Mouse (Mus musculus) cerebellum, adult (tissue): ENCODE measurements at regions not wholly inside any gene's neighbourhood (a gene's known extent, or its start where the extent isn't known, plus 50 kb on each side); places are given as distances from the start of the nearest gene placed in this dataset.

Source experiments
- ATAC-seq: cut with Nextera tagmentation; 2 replicates; pipeline ENCODE4 v1.9.2; 2017; ENCODE audit warnings: mild to moderate bottlenecking, moderate library complexity, mixed read lengths; ENCODE audit not compliant: insufficient number of reproducible peaks, low FRiP score, low TSS enrichment

DNA sequence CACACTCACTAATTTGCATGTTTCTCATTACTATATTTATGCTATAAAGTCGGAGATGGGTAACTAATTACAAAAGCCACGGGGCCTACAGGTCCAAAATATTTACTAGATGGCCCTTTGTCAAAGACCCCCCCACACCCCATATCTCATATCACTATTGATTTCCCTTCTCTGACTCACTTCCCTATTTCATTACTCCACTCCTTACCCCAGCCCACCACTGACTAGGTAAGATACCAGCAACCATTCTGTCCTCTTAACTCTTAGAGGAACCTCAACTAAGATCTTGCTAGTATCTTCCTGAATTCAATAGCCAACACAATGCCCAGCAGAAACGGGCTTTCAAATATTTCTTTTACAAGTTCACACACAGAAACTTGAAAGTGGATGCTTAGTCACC lies 187.1 kb upstream of the Cpeb2 start:
- ATAC-seq = no peak

DNA sequence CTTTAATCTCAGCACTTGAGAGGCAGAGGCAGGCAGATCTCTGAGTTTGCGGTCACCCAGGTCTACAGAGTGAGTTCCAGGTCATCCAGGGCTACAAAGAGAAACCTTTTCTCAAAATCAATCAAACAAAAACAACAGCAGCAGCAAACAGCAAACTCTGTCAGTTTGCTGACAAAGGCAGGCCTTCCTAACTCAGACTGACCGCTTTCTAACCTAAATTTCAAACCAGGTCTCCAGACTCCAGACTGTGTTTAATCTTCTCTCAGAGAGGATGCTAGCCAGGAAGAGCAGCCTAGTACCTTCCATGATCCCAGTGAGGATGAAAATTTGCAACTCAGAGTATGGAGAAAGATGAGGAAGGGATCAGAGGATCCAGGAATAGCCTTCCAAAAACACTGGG lies 185.7 kb upstream of the Cpeb2 start:
- ATAC-seq = no peak

DNA sequence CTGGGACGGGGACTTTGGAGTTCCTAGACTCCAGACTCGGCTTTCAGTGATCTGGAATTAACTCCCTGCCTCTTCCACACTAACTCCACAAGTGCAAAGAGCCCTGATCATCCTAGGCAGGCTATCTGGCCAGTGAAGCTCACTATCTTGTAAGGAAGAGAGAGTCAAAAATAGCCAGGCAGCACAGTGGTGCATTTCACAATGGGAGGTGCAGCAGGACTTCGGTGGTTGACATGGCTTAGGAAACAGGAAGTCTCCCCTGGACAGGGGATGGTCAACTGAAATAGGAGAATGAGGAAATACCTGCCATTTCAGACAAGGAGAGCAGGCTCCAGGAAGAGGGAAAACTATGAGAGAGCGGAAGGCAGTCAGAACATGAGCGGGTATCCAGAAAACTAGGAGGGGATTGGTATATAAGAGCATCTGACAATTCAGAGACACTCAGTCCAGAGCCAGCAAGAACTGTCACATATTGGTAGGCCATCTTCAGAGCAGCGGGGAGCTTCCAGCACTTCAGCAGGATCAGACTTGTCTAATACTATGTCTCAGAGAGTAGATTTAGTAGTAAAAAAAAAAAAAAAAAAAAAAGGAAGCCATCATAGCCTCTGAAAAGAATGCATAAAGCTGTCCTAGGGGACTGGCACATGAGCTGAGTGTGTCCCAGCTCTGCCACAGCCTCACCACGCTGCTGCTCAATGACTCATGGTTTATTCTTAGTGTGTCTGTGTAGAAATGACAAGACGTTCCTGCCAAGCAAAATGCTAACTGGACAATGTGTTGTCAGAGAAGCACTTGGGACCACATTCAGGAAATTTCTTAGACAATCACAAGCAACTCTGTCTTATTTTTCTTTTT lies 184.5 kb upstream of the Cpeb2 start:
- peak; percentile 51 for ATAC-seq

DNA sequence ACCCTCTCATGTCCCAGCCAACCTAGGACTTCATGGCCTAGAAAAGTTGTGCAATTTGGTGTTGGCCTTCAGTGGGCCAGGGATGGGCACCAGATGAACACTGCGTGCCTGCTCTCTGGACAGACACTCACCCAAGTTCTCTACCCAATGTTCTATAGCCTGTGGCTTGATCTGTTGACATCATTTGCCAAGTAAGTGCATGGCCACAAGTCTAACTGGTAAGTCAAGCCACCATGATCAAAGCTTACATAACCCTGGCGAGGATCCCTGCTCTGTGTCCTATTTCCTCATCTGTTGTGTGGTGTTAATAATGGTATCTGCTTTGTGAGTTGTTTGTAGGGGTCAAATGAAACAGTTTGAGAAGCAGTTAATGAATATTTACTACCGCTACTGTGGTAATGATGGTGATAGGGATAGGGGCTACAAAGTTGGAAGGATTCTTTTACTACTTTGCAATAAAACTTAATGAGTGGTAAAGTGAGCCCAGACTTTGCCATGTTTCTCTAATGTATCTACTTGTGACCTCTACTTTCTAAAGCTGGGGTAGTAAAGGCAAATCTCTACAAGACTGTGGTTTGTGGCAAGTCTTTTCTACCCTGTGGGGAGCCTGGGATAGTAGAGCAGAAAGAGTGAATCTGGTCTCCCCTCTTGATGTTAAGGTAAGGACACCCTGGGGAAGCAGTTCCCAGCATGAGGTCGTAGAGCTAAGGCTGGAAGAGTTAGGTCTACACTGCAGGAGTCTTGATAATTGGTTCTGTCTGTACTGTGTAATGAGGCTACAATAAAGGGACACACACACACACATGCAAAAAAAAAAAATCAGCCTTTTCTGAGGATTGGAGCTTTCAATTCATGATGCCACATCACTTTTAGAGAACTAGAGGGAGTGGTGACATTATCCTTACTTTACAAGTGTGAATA lies 183.3 kb upstream of the Cpeb2 start:
- ATAC-seq = no peak

DNA sequence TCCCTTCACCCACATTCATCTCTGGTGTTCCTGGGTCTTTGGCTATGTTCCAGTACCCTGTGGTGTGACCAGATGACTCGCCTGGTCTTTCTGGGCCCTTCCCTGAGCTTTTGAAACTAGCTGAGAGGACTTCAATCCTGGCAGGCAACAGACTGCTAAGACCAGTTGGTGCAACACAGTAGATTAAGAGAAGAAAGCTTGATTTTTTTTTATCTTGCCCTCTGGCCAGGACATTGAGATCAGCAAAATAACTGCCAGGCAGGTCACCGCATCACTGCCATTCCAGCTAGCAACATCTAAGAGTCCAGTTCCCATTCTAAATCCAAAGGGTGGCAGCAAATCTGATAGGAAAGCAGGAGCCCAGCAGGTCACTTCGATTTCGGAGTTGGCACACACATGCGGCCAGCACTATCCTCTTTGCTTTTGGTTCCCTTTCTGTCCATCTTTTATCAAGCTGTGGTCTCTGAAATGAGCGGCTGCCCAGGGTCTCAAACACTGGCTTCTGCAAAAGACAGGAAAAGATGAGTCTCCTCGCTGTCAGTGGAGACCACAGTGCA lies 181.9 kb upstream of the Cpeb2 start:
- peak; percentile 87 for ATAC-seq

DNA sequence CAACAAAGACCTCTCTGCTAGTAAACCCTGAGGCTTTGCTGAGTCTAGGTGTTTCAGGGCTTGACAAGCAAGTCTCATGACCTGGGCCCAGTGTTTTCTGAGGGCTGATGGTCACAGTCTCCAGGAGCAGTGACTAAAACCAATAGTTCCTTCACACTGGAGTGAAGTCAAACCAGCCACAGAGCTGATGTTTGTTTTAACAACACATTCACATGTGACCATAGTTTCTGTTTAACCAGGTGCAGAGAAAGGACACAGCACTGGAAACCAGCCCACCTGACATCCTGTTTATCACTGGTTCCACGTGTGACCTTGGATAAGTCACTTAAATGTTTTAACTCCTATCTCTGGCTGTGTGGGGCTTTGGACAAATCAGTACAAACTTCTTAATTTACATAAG lies 180.3 kb upstream of the Cpeb2 start:
- no peak for ATAC-seq

DNA sequence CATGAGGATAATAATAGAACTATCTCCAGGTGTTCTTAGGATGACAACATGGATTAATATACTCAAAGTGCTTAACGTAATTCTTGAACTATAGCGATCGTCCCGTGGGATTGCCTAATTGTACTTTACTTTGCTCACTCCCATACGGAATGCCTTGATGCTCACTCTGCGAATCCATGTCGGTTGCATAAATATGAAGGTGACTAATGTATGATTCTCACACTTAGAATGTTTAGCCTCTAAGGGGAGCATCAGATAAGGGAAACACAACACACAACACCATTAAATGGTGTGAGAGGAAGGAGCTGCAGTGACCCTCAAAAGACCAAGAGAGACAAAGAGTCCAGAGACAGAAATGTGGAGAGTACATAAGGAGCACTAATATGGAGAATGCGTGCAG lies 178.4 kb upstream of the Cpeb2 start:
- ATAC-seq = no peak

DNA sequence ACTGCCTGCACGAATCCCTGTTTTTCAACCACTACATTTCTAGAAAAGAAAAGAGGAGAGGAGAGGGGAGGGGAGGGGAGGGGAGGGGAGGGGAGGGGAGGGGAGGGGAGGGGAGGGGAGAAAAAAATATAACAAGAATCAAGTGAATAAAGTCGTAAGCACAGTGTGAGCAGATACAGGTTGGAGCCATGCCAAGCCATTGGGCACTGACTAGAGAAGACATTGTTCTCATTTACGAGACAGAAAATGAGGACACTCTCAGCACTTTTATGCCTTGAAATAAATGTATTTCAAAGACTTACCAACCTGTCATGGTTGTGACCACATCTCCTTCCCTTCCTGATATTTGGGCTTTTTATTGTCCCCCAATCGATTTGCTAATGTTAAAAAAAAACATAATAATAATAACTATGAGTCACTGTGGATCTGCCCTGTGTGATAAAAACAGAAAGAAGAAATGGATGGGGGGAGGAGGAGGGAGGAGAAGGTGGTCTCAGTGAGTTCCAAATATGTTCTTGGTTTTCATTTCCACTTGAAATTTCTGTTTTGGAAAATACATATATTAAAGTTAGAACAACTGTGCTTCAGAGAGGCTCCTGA lies 177.8 kb upstream of the Cpeb2 start:
- no peak for ATAC-seq

DNA sequence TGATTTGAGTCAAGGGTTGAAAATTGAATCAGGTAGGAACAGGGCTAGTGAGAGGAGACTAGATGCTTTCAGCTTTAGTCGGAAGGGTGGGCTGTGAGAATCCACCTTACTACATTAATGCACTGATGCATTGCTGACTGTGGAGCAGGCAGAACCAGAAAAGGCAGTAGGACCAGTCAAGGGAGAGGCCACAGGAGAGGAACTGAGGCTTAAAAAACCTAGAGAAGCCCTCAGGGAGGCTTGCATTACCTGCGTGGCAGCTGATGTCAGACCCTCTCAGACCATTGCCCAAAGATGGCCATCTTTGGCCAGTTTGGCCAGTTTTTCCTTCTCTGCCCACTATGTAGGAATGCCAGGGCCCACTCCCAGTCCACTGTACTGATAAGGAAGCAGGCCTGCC lies 176.5 kb upstream of the Cpeb2 start:
- no peak for ATAC-seq

DNA sequence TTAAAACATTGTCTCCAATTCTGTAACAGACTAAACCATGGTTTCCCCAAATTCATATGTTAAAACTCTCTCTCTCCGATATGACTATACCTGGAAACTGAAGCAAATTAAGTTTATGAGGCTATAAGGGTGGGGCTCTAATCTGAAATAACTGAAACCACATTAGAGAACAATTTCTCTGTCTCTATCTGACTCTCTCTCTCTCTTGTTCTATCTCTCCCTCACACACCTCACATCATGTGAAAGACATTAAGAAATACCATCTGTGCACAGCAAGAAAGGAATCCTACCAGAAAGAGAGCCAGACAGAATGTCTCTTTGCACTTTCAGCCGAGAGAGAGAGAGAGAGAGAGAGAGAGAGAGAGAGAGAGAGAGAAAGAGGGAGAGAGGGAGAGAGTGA lies 171.7 kb upstream of the Cpeb2 start:
- no peak for ATAC-seq

DNA sequence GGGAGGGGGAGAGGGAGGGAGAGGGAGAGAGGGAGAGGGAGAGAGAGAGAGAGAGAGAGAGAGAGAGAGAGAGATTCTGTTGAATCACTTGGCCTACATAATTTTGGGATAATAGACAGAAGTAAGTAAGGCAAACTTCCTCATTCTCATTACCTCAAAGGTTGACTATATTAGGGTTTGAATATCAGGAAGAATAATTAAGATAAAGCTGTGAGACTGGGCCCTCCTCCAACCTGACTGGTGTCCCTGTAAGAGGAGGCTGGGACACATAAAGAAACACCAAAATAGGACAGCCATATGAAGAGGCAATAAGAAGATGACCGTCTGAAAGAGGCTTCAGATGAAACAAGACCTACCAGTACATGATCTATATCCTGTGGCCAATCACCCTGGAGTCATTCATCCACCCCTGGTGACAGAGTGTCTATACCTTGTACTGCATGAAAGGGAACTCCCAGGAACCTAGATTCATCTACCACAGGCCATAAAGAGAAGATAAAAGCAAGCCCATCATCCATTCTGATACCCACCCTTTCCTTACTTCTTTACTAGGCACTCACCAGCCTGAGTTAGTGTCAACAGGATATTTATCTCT lies 171.1 kb upstream of the Cpeb2 start:
- no peak for ATAC-seq

DNA sequence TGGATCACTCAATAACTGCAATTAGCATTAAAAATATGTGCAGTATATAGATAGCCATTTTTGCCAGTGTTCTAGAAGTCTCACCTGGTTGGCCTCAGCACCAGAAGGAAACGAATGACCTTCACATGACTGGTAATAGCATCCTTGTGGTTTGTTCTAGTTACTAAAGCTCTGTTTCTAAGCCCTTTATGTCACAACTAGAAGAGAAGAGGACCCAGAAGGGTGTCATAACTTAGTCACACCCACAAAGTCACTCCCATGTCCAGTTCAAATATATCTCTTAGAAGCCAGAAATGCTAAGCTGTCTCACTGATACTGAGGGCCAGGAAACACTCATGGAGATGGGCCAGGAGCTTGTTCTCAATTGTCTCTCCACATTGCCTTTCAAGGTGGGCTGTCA lies 170.5 kb upstream of the Cpeb2 start:
- no peak for ATAC-seq

DNA sequence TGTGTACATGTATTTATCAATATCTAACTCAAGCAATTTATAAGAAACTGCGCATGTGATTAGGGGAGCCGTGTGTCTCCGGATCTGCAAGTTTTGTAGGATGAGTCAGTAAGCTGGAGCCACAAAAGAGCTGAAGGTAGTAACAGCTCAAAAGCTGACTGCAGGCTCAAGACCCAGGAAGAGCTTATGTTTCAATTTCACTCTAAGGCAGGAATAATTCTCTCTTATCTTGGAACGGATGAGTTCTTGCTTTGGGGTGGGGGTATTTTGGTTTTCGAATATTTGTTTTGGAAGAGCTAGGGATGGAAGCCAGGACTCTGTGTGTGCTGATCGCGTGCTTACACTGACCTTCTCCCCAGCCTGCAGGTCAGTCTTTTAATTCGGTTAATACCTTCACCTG lies 169.6 kb upstream of the Cpeb2 start:
- ATAC-seq = no peak

DNA sequence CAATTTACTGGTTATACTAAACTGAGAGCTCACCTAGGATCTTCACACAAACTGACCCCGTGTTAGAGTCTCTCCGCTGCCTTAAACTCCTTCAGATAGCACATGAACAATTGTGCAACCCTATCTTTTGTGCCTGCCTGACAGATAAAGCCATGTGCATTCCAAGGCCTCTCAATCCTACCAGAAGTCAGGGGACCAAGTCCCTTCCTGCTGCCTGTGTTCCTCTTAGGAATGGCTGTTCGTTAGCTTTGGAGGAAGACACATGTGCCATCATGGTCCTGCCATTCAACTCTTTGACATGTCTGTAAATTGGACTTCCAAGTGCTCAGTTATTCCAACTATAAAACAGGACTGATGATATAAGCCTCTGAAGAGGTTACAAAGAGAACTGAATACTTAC lies 161.4 kb upstream of the Cpeb2 start:
- ATAC-seq = no peak

DNA sequence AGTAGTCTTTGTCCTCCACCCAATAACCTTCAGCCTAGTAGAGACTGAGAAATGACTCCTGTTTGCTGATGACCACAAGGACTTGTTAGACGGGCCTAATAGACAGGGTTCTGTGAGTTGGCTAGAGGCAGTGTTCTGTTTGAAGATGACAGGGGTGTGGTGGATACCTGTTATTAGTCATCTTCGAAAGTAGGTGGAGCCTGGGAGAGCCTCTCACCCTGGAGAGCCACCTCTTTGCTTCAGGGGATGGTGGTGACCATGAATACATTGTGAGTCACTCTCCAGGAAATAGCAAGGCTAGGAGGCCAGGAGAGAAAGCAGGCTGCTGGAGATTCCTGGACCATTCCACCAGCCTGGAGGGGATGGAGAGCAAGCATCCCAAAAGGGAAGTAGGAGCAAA lies 160.6 kb upstream of the Cpeb2 start:
- no peak for ATAC-seq

DNA sequence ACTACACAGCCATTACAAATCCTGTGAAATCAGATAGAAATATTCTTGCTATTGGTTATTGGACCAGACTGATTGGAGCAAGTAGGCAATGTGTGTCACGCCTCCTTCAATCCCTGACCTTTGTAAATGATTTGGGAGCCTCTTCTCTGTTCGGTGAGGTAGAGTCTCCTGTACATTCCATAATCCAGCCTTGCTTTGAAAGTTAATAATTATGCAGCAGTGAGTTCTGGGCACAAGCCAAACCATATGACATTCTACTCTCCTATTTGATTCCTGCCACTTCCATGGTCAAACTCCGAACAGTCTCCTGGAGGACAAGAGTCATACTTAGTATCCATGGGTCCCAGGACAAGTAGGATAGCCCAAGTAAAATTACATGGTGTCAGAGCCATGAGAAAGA lies 158.4 kb upstream of the Cpeb2 start:
- no peak for ATAC-seq

DNA sequence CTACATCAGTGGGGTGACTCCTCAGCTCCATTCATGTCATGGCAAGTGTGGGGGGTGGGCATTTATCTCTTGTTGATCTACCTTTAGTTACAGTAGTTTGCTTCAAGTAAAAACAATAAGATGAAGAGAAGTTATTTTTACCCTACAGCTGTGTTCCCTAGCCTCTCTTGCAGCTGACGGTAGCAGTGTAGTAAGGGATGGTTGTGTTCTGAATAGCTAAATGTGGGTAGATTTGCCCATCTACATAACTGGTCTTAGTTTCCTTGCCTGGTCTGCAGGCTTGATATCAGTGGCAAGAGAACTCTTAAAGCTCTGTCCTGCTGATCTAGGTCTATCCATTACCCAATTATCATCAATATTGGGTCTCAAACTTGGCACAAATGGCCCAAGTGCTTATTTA lies 152.7 kb upstream of the Cpeb2 start:
- no peak for ATAC-seq

DNA sequence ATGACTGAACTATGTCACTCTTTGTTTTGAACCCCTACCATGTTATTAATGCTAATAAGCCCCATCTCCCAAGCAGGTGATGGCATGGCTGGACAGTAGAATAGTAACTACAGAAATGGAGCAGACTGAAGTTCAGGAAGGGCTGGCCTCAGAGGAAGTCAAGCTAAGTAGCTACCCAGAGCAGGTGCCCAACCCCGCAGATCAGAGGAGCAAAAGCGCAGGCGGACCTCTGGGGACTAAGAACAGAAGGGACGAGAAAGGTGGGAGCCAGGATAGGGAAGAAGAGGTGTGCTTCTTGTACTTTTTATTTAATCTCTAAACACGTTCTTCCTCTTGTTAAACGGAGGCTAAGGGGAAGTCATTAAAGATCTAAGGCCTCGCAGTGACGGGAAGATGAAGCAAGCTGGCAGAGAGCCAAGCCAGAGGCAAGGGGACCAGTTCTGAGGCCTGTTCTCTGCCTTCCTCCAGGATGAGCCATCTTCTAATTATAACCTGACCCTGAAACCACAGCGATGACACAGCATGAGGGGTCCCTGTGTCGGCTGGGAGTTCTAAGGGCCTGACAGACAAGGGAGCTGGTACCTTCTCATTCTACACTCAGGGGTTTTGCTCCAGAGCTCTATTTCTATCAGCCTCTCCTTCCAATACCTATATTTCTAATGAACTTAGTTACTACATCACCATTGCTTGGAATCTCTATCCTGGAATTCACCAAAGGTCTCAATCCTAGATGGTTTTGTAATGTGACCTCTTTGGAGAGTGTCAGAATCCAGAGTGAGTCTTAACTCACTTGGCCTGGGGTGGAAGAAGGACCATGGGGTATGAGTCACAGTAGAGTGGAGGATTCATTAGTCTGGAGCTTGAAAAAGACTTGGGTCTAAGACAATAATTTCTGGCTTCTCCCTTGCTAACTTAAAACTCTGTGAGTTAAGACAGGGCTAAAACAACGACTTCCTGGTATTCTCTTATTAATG lies 151.1 kb upstream of the Cpeb2 start:
- ATAC-seq = no peak

DNA sequence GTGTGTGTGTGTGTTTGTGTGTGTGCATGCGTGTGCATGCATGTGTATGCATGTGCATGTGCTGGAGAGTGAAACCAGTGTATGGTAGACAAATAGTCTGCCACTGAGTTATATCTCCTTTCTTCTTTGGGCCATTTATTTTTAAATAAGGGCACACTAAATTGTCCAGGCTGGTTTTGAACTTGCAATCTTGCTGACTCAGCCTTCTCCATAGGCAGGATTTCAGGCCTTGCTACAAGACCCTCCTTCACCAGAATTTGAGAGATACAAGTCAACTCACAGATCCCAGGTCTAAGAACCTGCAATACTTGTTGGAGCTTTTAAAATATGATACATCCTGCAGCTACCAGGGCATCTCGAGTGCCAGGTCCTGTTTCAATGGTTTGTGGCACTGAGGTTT lies 145.9 kb upstream of the Cpeb2 start:
- no peak for ATAC-seq
